Mouse (Mus musculus): Measurements from ENCODE around the gene Tns1. TPM values are rescaled to one million over a fixed set of nuclear protein-coding genes. Genes with fewer than 3 reads are reported as not detected.

Tns1 gene
- total and polyA plus RNA-seq, 3 experiments, result 365 to 748 (median 629) TPM

GRCm38 (mm10) chr1:74098004-74099000, 25.9 kb downstream of the Tns1 start:
- H3K9ac ChIP-seq (ENCODE audit: low read depth, low read length), result peak overlapping the region; percentile 31
- intact Hi-C loops (cut with DNase I), result no loop called here
- H3K27ac ChIP-seq, result no peak overlapping the region
- H3K4me1 ChIP-seq (ENCODE audit: control insufficient read depth, insufficient read depth, low read length), result peaks cover 13% of the 10 kb centered on the region
- WGBS, result 5% methylated on average over 58 of the region's 58 CpGs
- H3K27me3 ChIP-seq (ENCODE audit: control insufficient read depth, insufficient read depth, low read length), result no peaks in the 10 kb centered on the region; the same call in 1 of the 2 replicates
- H3K36me3 ChIP-seq (ENCODE audit: control insufficient read depth, insufficient read depth, low read length), result no peaks in the 10 kb centered on the region
- peak; percentile 60 for TF ChIP-seq CTCF (IDR thresholded peaks at IDR 0.05)
- TF ChIP-seq EP300 (IDR thresholded peaks at IDR 0.05; ENCODE audit: insufficient read depth, low read depth, low read length), result no peak
- TF ChIP-seq POLR2A (IDR thresholded peaks at IDR 0.05; ENCODE audit: insufficient read depth, low read depth, low read length), result no peak
- peak in 1 of 2 experiments; percentile 67 for DNase-seq
- no peaks in the 10 kb centered on the region for H3K79me2 ChIP-seq (replicated peaks; ENCODE audit: control insufficient read depth, insufficient read depth, low read length)
- H3K4me3 ChIP-seq, result peak overlapping the region; percentile 50

GRCm38 (mm10) chr1:74095728-74096127, 28.5 kb downstream of the Tns1 start:
- no peak overlapping the region; the same call in 1 of the 2 replicates for H3K27ac ChIP-seq
- no peak overlapping the region for H3K9ac ChIP-seq (ENCODE audit: low read depth, low read length)
- peaks cover 15% of the 10 kb centered on the region for H3K4me1 ChIP-seq (ENCODE audit: control insufficient read depth, insufficient read depth, low read length)
- TF ChIP-seq EP300 (IDR thresholded peaks at IDR 0.05; ENCODE audit: insufficient read depth, low read depth, low read length), result peak; percentile 56; the same call in 1 of the 2 replicates
- no peak for TF ChIP-seq CTCF (IDR thresholded peaks at IDR 0.05)
- 57% methylated on average over 3 of the region's 3 CpGs for WGBS
- DNase-seq, result no peak
- H3K4me3 ChIP-seq, result no peak overlapping the region
- H3K36me3 ChIP-seq (ENCODE audit: control insufficient read depth, insufficient read depth, low read length), result no peaks in the 10 kb centered on the region
- no peaks in the 10 kb centered on the region; the same call in 1 of the 2 replicates for H3K27me3 ChIP-seq (ENCODE audit: control insufficient read depth, insufficient read depth, low read length)
- intact Hi-C loops (cut with DNase I), result no loop called here
- H3K79me2 ChIP-seq (replicated peaks; ENCODE audit: control insufficient read depth, insufficient read depth, low read length), result no peaks in the 10 kb centered on the region

GRCm38 (mm10) chr1:74095296-74095695, 29.0 kb downstream of the Tns1 start:
- H3K27ac ChIP-seq, result no peak overlapping the region
- H3K4me3 ChIP-seq, result no peak overlapping the region
- 69% methylated on average over 6 of the region's 6 CpGs for WGBS
- H3K79me2 ChIP-seq (replicated peaks; ENCODE audit: control insufficient read depth, insufficient read depth, low read length), result no peaks in the 10 kb centered on the region
- H3K36me3 ChIP-seq (ENCODE audit: control insufficient read depth, insufficient read depth, low read length), result no peaks in the 10 kb centered on the region
- intact Hi-C loops (cut with DNase I), result no loop called here
- TF ChIP-seq POLR2A (IDR thresholded peaks at IDR 0.05; ENCODE audit: insufficient read depth, low read depth, low read length) (no peak), EP300 (IDR thresholded peaks at IDR 0.05; ENCODE audit: insufficient read depth, low read depth, low read length) (no peak), CTCF (IDR thresholded peaks at IDR 0.05) (no peak)
- peaks cover 15% of the 10 kb centered on the region for H3K4me1 ChIP-seq (ENCODE audit: control insufficient read depth, insufficient read depth, low read length)
- no peak for DNase-seq
- H3K9ac ChIP-seq (ENCODE audit: low read depth, low read length), result no peak overlapping the region
- no peaks in the 10 kb centered on the region; the same call in 1 of the 2 replicates for H3K27me3 ChIP-seq (ENCODE audit: control insufficient read depth, insufficient read depth, low read length)

- H3K36me3 ChIP-seq (ENCODE audit: control insufficient read depth, insufficient read depth, low read length), result no peaks in the 10 kb centered on the region
- no peak overlapping the region for H3K4me3 ChIP-seq
- H3K9ac ChIP-seq (ENCODE audit: low read depth, low read length), result no peak overlapping the region
- no peaks in the 10 kb centered on the region; the same call in 1 of the 2 replicates for H3K27me3 ChIP-seq (ENCODE audit: control insufficient read depth, insufficient read depth, low read length)
- no peak for TF ChIP-seq CTCF (IDR thresholded peaks at IDR 0.05)
- TF ChIP-seq POLR2A (IDR thresholded peaks at IDR 0.05; ENCODE audit: insufficient read depth, low read depth, low read length), result no peak
- no peak for TF ChIP-seq EP300 (IDR thresholded peaks at IDR 0.05; ENCODE audit: insufficient read depth, low read depth, low read length)
- no peak overlapping the region for H3K27ac ChIP-seq
- H3K79me2 ChIP-seq (replicated peaks; ENCODE audit: control insufficient read depth, insufficient read depth, low read length), result no peaks in the 10 kb centered on the region
- peak in 1 of 2 experiments; percentile 42 for DNase-seq
- WGBS, result 56% methylated on average over 7 of the region's 7 CpGs
- peaks cover 15% of the 10 kb centered on the region for H3K4me1 ChIP-seq (ENCODE audit: control insufficient read depth, insufficient read depth, low read length)
- intact Hi-C loops (cut with DNase I), result no loop called here
Observed at GRCm38 (mm10) chr1:74094497-74095270, 29.6 kb downstream of the Tns1 start.

GRCm38 (mm10) chr1:74093447-74093846, 30.8 kb downstream of the Tns1 start:
- Histone ChIP-seq H3K4me1 (ENCODE audit: control insufficient read depth, insufficient read depth, low read length) (peaks cover 12% of the 10 kb centered on the region), H3K27me3 (ENCODE audit: control insufficient read depth, insufficient read depth, low read length) (no peaks in the 10 kb centered on the region; the same call in 1 of the 2 replicates), H3K79me2 (replicated peaks; ENCODE audit: control insufficient read depth, insufficient read depth, low read length) (no peaks in the 10 kb centered on the region), H3K36me3 (ENCODE audit: control insufficient read depth, insufficient read depth, low read length) (no peaks in the 10 kb centered on the region), H3K9ac (ENCODE audit: low read depth, low read length) (no peak overlapping the region), H3K4me3 (no peak overlapping the region), H3K27ac (no peak overlapping the region)
- DNase-seq, result no peak
- intact Hi-C loops (cut with DNase I), result no loop called here
- 69% methylated on average over 5 of the region's 5 CpGs for WGBS
- TF ChIP-seq POLR2A (IDR thresholded peaks at IDR 0.05; ENCODE audit: insufficient read depth, low read depth, low read length) (no peak), CTCF (IDR thresholded peaks at IDR 0.05) (no peak), EP300 (IDR thresholded peaks at IDR 0.05; ENCODE audit: insufficient read depth, low read depth, low read length) (no peak)

Data from heart, adult 2 months (tissue).